Mouse (Mus musculus) gastrocnemius, adult 2 months (tissue): Measurements from ENCODE around the gene Chrnb2. TPM values are rescaled to one million over a fixed set of nuclear protein-coding genes. Genes with fewer than 3 reads are reported as not detected.

Experiments used
- DNase-seq: peaks from one replicate; pipeline ENCODE4 v3.0.0; 2022
- H3K27ac ChIP-seq: fragments of 200-600 bp; 2 replicates; pipeline ENCODE4 v1.8.1; 2022; ENCODE audit warnings: mild to moderate bottlenecking
- H3K4me3 ChIP-seq: fragments of 200-600 bp; 2 replicates; pipeline ENCODE4 v1.8.1; 2022; ENCODE audit warnings: mild to moderate bottlenecking, moderate library complexity
- CTCF ChIP-seq: fragments of 200-600 bp; IDR thresholded peaks from 2 replicates; pipeline ENCODE4 v1.8.1; 2022; ENCODE audit warnings: antibody characterized with exemption, mild to moderate bottlenecking, moderate library complexity
- intact Hi-C: fragments of 180-260 bp; cut with DNase I; formaldehyde crosslinking; loops from one replicate; pipeline ENCODE4 v1.15.1; 2025
- total RNA-seq, 2 experiments: library from RNA; stranded (reverse); gene quantifications; 2 replicates each; pipeline ENCODE4 v1.2.3; 2021

Gene Chrnb2
- total RNA-seq, 2 experiments from 2014 or later = 0.08 to 0.11 TPM

GRCm38 (mm10) chr3:89798518-89798917 lies 34.1 kb upstream of the Chrnb2 start:
- Histone ChIP-seq H3K4me3 (no peak overlapping the region), H3K27ac (no peak overlapping the region)
- intact Hi-C loops = no loop called here
- no peak for DNase-seq
- no peak for TF ChIP-seq CTCF

GRCm38 (mm10) chr3:89796358-89796757 lies 31.9 kb upstream of the Chrnb2 start:
- DNase-seq = peak; percentile 50
- intact Hi-C loops = no loop called here
- H3K27ac ChIP-seq = peak overlapping the region; percentile 20; the same call in 1 of the 2 replicates
- no peak for TF ChIP-seq CTCF
- H3K4me3 ChIP-seq = no peak overlapping the region

GRCm38 (mm10) chr3:89795746-89796145 lies 31.3 kb upstream of the Chrnb2 start:
- Histone ChIP-seq H3K27ac (0 out of 2 replicates have a peak overlapping the region, but pooled peaks have one; percentile 20), H3K4me3 (no peak overlapping the region)
- intact Hi-C loops = no loop called here
- TF ChIP-seq CTCF = no peak
- DNase-seq = no peak

GRCm38 (mm10) chr3:89794616-89795015 lies 30.2 kb upstream of the Chrnb2 start:
- no peak for DNase-seq
- intact Hi-C loops = no loop called here
- H3K27ac ChIP-seq = no peak overlapping the region
- TF ChIP-seq CTCF = no peak
- no peak overlapping the region for H3K4me3 ChIP-seq

DNA sequence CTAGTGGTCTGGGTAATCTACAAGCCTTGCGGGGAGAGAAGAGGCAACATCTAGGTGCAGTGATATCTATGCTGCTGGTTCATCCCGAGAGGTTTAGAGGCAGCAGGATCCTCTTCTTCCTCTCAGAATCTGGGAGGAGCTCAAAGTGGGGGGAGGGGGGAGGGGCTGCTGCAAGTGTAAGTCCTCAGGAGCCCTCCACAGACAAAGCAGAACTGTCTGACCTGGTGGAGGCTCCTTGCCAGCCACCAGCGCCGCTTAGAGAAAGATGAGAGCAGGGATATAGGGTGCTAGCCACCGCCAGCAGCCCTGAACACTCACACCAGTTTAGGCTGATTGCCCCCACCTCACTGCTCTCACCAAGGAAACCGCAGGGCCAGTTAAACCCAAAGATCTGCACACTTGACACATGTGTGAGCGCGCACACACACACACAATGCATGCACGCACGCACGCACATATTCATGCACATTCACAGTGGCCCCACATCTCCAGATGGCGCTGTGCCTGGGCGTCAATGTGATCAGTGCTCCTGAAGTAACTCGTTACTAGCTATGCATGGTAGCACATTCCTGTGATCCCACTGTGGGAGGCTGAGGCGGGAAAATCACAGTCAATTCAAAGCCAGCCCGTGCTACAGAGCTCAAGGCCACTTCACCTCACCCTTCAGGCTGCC lies 24.4 kb upstream of the Chrnb2 start:
- Histone ChIP-seq H3K4me3 (no peak overlapping the region), H3K27ac (no peak overlapping the region)
- intact Hi-C loops = no loop called here
- no peak for TF ChIP-seq CTCF
- DNase-seq = no peak

DNA sequence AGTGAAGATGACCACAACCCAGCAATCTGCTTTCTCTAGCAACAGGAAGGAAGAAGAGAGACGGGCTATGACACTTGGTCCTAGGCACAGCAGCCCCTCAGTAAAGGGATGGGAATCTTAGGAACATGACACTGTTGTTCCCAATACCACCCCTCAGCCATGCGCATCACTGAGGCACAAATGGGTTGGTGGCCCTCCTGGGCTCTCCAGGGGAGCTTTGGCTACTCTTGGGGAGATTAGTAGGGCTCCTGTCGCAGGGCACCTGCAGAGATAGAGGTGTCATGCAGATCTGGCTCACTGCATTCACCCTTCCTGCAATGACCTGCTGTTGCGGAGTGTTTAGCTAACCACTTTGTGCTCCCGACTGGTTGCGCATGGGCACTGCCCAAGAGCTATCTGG lies 21.8 kb upstream of the Chrnb2 start:
- no peak for DNase-seq
- no peak overlapping the region for H3K27ac ChIP-seq
- TF ChIP-seq CTCF = no peak
- intact Hi-C loops = no loop called here
- H3K4me3 ChIP-seq = no peak overlapping the region

- peak overlapping the region; percentile 87 for H3K27ac ChIP-seq
- peak overlapping the region; percentile 56 for H3K4me3 ChIP-seq
- peak; percentile 88 for TF ChIP-seq CTCF
- peak; percentile 93 for DNase-seq
- intact Hi-C loops = loop anchor here (1.0 kb wide), 1 partner anchor 72 kb away; no protein-coding TSS in a partner anchor
Observed at GRCm38 (mm10) chr3:89784991-89785753, 20.7 kb upstream of the Chrnb2 start.

GRCm38 (mm10) chr3:89781640-89782039 lies 17.2 kb upstream of the Chrnb2 start:
- Histone ChIP-seq H3K4me3 (no peak overlapping the region), H3K27ac (no peak overlapping the region)
- intact Hi-C loops = no loop called here
- no peak for TF ChIP-seq CTCF
- DNase-seq = no peak

DNA sequence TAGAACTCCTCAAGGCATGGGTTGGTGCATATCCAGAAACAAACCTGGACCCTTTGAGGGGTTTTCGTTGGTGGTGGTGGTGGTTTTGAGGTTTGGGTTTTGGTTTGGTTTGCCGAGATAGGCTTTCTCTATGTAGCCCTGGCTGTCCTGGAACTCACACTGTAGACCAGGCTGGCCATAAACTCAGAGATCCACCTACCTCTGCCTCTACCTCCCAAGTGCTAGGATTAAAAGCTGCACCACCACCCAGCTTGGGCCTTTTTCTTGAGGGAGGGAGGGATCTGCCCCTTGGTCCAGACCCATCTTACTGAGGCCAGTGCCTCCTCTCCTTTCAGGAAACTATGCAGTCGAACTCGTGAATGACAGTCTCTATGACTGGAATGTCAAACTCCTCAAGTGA lies 15.7 kb upstream of the Chrnb2 start:
- intact Hi-C loops = no loop called here
- no peak overlapping the region for H3K4me3 ChIP-seq
- no peak for DNase-seq
- no peak for TF ChIP-seq CTCF
- H3K27ac ChIP-seq = no peak overlapping the region

- intact Hi-C loops = loop anchor here (10.0 kb wide), 2 partner anchors 261 to 299 kb away; partner anchors contain the start of gene Tpm3
- no peak overlapping the region for H3K27ac ChIP-seq
- no peak for DNase-seq
- no peak for TF ChIP-seq CTCF
- no peak overlapping the region for H3K4me3 ChIP-seq
Observed at GRCm38 (mm10) chr3:89776001-89776400, 11.6 kb upstream of the Chrnb2 start.

DNA sequence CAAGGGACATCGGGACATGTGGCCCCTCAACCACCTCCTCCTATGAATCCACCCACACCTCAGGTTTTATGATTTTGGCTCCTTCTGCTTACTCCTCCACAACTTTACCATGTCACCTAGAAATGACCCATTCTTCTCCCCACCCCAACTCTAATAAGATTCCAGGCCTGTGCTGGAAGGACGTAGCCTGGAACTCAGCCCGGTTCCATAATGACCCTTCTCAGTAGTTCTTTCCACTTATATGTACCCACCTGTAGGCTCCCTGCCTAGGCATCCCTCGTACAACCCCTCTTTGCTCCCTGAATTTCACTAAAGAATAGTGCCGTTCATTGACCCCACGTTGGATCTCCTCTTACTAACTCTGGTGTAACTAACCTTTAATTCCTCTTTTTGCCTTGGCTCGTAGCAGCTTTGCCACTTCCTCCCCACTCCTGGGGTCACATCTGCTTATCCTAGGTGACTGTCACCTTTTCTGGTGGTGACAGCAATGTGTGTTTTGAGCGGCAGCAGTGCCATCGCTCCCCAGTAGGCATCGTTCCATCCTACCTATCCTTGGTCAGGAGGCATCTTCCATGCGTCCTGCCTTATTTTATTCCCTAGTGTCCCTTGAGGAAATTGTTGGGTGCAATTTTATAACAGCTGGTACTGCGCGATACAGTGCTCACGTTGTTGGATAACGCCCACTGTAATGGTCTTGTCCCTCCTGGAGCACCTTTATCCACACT lies 10.0 kb upstream of the Chrnb2 start:
- no peak for TF ChIP-seq CTCF
- intact Hi-C loops = loop anchor here (10.0 kb wide), 2 partner anchors 260 to 300 kb away; partner anchors contain the start of gene Tpm3
- no peak for DNase-seq
- Histone ChIP-seq H3K4me3 (peak overlapping the region; percentile 84), H3K27ac (peak overlapping the region; percentile 98)

DNA sequence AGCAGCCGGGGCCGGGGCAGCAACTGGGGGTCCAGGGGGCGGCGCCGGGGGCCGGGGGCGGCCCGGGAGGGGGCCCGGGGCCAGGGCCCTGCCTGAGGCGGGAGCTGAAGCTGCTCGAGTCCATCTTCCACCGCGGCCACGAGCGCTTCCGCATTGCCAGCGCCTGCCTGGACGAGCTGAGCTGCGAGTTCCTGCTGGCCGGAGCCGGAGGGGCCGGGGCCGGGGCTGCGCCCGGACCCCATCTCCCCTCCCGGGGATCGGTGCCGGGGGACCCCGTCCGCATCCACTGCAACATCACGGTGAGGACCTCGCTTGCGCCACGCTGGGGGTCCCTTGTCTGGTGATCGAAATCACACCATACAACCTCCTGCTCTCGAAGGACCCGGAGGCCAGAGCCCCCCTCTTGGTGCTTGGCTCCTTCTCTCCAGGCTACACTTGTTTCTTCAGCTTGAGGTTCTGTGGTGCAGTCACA lies 9.3 kb upstream of the Chrnb2 start:
- intact Hi-C loops = loop anchor here (2.0 to 10.0 kb wide), 4 partner anchors 43 to 301 kb away; partner anchors contain the start of genes Adar and Tpm3
- no peak for TF ChIP-seq CTCF
- Histone ChIP-seq H3K4me3 (peak overlapping the region; percentile 84), H3K27ac (peak overlapping the region; percentile 98)
- DNase-seq = peak; percentile 66
